Mouse (Mus musculus): ENCODE data around the gene Capn5.

The Capn5 gene

DNA sequence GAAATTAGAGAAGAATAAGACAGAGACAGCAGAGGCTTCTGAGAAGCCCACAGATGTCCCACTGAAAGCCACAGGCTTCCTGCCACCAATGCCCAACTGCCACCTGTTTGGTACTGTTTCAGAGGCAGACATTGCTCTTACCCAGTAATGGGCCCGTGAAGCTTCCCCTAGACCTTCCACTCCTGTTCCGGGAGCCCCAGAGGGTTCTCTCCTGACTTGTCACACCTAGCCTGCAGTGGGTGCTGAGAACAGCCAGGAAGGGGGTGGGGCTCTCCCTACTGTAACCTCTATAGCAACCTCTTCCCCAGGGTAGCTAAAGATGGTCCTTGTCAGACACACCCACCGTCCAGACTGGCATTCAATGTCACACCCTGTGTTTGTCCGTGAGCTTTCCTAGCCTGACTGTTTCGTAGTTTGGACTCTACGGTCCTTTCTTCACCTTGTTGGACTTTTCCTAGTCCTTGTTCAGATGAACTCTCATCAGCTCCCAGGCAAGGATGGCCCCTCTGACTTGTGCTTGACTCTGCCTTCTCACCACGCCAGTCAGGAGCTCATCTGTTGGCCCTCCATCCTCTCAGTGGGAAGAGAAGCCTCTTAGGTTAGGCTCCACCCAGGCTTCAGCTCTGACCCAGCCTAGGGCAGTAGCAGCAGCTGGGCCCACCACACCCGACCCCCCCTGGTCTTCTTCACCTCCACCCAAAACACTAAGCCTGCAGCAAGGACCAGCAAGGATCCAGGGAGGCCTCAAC is 1.6 kb downstream of the Capn5 start:
- DNase-seq (ENCODE audit: low spot score): no peak

DNA sequence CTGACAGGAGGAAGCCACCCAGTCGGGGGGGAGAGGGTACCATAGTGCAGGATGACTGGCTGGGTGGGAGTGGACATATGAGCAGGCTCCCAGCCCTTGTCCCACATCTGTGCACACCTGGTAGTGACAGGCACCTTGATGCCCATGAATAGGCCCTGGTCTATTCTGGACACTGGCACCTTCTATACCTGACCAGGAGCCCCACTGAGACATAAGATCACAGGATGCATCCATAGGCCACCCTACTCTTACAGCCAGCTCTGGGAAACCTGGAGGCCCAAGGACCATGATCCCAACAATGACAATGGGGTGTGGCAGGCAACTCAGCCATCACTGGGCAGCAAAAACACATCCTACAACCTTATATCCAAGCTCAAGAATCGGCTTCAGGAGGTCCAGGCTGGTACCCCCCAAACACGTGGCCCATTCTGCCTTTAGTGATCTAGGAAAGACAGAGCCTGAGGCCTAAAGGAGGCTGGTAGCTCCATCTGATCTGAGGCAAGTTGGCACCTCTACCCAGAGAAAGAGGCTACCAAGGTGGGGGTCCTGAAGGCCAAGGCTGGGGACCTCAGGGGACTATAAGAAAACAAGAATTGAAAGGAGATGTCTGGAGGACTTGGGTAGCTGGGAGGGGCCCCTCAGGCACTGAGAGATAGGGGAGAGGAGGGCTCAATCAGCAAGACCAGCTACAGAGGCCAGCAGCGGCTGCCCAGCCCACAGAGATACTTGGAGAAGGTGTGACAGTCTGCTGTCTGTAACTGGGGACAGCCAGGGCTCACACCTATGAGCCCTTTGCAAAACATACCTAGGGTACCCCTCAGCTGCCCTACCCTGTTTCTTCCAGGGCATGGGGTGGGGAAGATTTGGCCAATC is 3.0 kb downstream of the Capn5 start:
- DNase-seq (ENCODE audit: low spot score): no peak

DNA sequence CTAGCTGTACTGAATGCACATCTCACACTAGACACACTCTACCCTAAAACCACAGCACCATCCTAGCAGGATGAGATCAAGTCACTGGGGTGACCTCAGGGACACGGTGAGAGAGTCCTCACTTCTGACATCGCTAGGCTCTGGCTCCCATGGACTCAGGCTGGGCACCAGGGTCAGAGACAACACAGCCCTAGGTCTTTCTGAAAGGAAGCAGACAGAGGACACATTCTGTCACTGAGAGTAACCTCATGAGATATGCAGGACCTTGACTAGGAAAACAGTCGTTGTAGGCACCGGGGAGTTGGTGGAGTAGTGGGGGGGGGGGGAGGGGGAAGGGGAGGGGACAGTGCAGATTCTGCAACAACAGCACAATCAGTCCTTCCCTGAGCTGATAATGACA is 4.7 kb downstream of the Capn5 start:
- no peak for DNase-seq (ENCODE audit: low spot score)

DNA sequence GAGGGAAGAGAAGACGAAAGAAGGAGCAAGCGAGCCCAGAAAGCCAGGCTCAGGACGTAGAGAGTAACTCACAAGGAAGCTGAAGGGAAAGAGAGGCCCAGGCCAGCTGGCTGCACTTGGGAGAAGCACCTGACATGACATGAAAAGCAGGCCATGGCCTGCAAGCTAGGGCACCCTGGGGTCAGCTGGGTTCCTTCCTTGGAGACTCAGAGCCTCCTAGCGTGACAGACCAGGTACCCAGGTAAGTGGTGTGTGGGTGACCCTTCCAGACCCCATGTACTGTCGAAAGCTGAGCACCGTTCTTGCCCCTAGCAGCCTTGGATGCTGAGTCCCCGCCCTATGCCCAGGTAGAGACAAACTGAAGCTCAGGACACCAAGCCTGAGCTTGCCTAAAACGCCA is 5.4 kb downstream of the Capn5 start:
- no peak for DNase-seq (ENCODE audit: low spot score)

DNA sequence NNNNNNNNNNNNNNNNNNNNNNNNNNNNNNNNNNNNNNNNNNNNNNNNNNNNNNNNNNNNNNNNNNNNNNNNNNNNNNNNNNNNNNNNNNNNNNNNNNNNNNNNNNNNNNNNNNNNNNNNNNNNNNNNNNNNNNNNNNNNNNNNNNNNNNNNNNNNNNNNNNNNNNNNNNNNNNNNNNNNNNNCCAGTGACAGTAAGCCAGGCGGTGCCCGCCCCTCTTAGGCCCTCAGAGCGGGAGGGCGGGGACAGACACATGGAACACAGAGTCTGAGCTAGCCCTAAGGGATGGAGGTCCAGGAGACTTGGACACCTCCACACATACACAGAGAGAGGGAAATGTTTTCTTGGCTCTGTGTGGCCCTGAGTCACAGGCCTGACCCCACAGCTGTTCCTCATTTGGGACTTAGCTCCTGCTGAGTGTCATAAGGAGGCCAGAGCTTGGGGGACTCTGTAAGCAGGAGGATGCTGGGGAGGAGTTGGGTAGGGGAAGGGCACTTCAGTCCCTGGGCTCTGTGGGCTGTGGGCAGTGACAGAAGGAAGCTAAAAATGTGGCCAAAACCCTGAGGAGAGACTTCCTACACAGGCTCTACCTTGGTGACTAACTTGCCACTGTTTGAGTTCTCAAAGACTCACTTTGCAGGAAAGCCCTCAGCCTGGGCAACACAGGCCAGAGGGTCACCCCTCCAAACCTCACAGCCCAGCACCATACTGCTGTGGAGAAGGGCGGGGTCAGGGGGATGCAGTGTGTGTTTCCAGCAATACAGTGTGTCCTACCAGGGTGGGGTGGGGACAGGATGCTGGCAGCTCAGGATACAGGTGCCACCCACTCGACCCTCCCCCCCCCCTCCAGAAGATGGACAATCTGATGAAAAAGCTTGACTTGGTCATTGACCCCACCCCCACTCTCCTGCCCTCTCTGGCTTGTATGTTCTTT is 6.7 kb downstream of the Capn5 start:
- no peak for DNase-seq (ENCODE audit: low spot score)

DNA sequence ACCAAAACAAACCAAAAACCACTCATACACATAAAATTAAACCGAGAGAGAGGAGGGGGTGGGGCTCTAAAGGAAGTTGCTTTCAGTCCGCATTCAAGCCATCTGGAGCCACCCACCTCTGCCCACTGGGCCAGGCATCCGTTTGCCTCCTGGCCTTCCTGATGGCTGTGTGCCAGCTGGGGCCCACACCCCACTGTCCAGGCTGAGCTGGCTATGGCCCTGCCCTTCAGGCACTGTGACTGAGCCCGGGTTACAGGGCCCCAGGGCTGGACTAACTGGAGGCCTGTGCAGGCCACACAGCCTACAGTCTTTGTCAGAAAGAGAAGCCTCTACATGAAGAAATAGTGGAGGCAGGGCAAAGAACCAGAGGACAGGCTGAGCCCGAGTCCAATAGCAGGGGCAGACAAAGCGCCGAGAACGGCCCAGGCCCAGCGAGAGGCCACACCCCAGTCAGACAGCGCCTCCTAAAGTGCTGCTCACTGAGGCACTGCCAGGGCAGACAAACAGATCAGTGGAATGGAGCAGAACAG is 13.0 kb downstream of the Capn5 start:
- DNase-seq (ENCODE audit: low spot score): no peak

DNA sequence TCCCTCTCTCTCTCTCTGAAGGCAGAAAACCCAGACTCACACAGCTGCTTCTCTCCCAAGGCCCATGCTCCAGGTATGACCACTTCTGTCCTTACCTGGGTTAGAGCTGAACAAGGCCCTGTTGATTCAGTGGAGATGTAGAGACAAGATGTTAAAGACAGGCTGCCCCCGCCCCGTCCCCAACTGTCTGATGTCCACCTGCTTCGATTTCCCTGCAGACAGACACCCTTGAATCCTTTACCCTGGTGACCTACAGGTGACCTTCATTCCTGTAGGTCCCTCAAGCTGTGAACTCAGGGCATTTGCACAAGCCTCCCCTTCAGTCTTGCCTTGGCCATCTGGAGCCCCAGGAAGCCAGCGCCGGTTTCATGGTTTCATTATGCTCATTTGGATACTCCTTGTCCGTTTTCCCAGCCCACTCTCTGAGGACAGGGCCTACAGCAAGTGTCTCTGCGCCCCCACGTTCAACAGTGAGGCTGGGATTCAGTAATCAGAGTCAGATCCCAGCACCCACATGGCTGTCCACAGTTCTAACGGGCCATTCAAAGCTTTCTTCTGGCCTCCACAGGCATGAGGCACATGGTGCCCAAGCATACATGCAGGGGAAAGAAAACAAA is 13.6 kb downstream of the Capn5 start:
- DNase-seq (ENCODE audit: low spot score): no peak

DNA sequence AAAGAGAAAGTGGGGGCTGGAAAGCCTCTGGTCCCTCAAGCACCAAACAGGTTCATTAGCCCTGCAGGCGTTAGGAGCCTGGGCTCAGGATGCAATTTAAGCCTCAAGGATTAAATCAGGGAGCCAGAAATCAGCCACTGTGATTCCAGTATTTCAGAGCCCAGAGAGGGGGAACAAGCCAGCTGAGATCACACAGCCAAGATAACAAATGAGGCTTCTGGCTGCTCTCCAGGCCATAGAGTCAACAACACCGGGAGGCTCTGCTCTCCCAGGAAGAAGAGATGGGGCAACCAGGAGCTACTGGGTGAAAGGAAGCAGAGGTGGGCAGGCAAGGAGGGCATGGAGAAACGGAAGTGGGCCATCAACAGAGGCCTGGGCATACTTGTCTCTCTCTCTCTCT is 14.4 kb downstream of the Capn5 start:
- no peak for DNase-seq (ENCODE audit: low spot score)

DNA sequence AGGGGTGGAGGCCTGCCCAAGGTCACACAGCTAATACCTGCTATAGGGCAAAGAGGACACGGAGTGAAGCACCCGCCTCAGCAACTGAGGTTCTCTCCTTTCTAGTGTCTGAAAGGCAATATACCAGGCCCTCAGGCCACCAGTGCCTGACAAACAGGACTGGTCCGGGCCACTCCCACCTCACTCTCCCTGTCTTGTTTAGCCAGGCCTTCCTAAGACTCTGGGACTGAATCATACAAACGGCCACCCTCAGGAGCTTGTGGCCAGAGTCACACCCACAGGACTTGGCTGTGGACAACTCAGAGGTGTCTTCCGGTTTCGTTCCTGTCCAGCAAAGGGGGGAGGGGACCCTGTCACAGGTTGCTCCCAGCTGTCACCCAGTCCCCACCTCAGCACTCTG is 15.8 kb downstream of the Capn5 start:
- no peak for DNase-seq (ENCODE audit: low spot score)

DNA sequence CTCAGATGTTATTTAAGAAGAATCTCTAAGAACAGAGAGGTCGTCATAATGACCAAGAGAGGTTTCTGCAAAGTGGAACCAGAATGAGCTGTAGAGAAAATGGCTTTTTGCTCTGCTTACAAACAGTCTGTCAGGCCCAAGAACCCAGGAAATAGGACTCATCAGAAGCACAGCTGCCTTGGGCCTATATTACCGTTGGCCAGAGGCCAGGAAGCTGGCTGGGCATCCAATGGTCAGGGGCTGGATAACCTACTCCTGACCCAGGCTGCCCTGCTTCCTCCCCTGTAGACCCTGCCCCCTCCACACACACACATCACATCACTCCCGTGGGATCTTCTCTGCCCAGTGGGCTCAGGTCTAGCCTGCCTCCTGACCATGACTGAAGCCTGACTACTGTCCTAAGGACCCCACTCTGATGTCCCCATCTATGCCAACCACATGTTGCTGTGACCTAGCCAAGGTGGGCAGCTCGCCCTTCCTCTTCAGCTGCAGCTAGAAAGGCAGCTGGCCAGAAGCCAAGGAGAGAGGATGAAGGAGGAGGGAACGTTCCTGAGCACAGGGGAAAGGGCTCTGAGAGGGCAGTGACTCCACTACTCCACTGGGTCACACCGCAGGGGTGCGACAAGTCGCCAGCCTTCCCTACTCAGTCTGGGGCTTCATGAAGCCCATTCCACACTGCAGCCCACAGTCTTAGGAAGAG is 17.9 kb downstream of the Capn5 start:
- no peak for DNase-seq (ENCODE audit: low spot score)

DNA sequence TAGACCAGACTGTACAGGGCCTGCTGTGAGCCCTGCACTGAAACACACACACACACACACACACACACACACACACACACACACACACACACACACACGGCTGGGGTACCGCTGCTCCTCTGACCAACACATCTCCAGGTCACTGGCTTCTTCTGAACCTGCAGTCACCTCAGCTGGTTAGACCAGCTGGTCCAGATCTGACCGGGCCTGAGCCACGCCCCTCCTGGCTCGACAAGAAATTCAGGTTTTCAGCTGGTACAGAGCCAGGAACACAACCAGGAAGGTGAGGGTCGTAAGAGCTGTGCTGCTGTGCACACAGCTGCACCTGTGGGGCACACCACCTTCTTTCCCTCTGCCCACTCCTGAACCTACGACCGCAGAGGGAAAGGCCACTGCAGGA is 19.6 kb downstream of the Capn5 start:
- no peak for DNase-seq (ENCODE audit: low spot score)

DNA sequence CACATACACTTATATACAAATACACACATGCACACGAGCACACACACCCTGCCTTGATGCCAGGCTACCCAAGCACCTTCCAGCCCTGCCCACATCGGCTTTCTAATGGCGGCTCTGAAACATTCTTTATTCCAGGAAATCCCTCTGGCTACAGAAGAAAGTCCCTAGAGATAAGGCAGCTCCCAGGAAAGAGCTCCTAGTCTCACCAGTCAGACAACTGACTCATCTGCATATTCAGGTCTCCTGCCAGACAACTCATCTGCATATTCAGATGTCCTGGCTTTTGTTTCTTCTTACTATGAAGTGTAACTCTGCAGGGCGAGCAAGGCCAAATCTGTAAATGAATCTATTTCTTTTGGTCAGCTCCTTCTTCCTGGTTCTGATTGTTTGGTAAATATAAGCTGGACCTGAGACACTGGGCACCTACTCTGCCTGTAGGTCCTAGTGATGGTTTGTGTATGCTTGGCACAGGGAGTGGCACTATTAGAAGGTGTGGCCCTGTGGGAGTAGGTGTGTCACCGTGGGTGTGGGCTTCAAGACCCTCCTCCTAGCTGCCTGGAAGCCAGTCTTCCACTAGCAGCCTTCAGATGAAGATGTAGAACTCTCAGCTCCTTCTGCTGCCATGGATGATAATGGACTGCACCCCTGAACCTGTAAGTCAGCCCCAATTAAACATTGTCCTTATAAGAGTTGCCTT is 20.3 kb downstream of the Capn5 start:
- DNase-seq (ENCODE audit: low spot score): no peak

DNA sequence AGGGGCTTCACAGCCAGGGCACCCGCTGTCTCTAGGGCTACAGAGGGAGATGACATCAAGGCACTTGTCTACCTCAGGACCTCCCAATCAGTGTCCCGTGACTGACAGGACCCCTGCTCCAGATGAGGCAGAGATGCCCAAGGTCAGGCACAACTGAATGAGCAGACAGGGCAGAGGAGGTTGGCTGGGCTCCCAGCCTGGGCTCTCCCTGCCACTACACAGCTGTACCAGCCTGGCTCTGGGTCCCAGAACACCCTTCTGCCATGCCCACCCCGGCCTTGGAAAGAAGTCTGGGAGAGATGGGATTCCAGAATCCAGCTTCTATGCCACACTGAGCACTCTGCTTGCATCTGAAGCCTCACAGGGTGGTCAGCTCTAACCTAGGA is 21.8 kb downstream of the Capn5 start:
- no peak for DNase-seq (ENCODE audit: low spot score)

DNA sequence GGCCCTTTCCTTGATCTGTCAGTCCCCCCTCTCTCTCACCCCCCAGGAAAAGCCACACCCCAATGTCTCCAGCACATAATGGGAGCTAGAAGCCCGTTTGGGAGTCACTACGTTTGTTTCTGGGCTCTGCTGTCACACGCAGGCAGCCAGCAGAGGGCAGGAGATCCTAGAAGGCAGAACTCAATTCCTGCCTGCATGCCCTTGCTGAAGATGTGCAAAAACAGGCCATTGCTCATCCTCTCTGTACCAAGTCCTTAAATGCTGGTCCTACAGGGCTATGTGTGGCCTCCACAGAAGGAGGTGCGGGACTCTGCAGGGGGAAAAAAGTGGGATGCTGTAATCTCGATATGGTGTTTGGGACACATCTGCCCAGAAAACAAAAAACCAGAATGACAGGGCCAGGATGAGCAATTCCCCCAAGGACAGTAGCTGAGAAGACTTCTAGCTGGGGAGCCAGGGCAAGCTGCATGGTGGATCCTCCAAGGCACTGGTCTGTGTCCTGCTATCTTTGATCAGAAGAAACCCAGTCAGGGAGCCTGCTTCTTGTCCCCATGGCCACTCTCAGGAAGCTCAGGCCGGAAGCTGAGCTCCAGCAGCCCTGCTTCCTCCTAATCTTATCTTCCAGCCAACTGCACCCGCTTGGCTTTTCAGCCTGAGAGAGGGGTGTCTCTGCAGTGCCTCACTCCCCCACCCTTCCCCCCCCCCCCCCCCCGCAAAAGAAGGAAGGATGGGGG is 22.4 kb downstream of the Capn5 start:
- DNase-seq (ENCODE audit: low spot score): no peak

DNA sequence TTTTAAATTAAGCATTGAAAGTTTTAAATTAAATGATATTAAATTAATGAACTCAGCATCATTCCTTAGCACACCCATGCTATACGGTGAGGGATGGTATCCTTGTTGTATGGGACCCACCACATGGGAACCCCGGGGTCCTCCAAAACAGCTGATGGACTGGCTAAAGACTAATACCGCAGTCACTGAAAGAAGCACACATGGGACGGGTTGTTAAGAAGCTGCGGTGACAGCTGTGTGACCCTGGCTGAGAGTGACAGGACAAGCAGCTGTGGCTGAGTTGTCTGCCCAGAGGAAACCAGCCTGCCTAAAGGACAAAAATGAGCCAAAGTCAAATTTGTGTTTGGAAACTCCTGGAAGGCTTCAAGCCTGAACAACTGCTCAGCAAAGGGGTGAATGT is 24.2 kb downstream of the Capn5 start:
- DNase-seq (ENCODE audit: low spot score): no peak

DNA sequence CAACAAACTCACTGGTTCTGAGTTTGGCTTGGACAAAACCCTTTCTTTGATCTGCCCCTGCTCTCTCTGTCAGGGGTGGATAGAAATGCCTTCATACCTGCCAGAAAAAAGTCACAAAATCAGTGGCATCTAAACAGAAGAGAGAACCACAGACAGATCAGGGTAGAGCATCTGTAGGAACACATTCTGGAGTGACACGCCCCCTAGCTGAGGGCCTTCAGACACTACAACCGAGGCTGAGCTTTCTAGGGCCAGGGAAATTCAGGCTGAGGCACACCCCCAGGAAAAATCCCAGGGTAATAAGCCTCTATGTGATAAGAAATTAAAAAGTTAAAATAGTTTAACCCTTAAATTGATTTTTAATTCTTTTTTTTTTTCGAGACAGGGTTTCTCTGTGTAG is 24.7 kb downstream of the Capn5 start:
- DNase-seq (ENCODE audit: low spot score): no peak

DNA sequence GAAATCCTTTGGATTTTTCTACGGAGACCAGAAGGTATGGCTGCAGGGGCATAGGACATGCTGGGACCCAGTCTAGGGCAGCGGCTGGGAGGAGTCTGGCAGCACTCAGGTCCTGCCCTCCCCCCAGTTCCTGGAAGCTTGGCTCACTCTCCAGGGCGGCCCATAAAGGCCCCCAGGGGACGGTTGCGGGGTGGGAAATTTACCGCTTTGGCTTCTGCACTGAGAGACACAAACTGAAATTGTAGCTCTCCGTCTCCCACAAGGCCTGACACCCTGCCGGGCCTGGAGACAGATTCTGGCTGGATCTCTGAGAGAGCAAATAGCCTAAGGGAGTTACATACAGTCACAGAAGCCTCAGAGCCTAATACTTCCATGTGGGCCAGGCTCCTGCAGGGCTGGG is 25.7 kb downstream of the Capn5 start:
- no peak for DNase-seq (ENCODE audit: low spot score)

DNA sequence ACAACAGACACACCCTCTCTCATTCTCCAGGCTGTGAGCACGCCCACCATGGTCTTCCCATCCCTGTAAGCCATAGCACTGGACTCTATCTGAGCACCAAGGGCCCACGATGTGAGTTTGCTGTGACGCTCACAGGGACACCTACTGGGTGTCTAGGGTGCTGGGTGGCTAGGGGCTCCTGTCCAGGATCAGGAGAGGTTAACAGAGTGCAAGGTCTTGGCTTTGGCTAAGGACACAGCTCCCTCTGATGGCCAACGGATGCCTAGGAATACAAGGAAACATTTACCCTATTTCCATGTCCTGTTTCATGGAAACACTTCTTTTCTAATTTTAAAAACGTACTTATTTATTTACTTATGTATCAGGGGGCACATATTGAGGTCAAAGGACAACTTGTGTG is 27.5 kb downstream of the Capn5 start:
- DNase-seq (ENCODE audit: low spot score): no peak

DNA sequence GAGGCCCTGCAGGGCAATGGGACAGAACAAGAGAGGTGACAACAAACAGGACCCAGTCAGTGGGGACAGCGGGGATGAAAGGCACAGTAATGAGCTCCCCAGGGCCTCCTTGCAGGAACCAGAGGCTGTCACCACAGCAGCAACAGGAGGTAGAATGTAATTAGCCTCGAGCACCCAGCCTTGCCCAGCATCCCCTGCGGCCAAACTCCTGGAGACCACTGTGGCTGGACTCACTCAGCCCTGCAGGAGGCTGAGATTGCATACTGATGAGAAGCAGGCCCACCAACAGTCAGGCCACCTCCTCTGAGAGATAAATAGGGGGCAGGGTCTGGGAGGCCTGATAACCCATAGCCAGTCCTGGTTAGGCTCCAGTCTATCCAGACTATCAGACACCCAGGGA is 28.3 kb downstream of the Capn5 start:
- no peak for DNase-seq (ENCODE audit: low spot score)
